30 mouse cellular contexts compared by ENCODE assay signal in the genomic region with DNA sequence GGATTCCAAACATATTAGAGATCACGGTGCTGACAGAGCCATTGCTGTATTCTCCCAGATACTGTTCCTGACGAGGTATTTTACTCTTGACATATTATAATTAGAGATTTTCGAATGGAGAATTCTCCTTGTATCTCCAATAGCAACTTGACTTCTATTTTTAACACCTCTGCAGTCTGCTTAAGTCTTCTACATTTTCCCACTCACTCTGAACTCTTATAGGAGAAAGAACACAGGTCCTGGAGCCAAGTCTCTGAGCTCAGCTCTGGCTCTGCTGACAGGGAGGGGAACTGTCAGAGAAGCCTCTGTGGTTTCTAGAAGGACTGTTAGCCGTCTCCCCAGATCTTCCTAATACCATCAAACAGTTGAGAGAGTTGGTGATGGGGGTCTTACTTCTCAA.
DNase-seq lines count a peak whose midpoint lies in the region; ATAC-seq and TF ChIP-seq lines count a peak whose summit lies in the region.
"Had no signal": no experiment of that assay in that cellular context is flagged by ENCODE, and none has a peak within 500 bp of the region (broad histone marks: within the 10 kb centered on the region; RNA-seq: fewer than 3 reads in every experiment).

No protein-coding gene starts in this region.

- DNase-seq in embryonic facial prominence, embryonic 14.5 days (ENCODE audit: low spot score), result peak; percentile 13
- no peak for DNase-seq in embryonic facial prominence, embryonic 10.5 days (ENCODE audit: low spot score)
- DNase-seq in heart, adult 11 months, result peak; percentile 31
- no peak for DNase-seq in heart, adult 2 months
- no peak for DNase-seq in layer of hippocampus, adult 2 months (ENCODE audit: low spot score in 2 of 2)
- no peak for DNase-seq in layer of hippocampus, postnatal 10 days (ENCODE audit: low spot score in 2 of 2)
- DNase-seq in brain, adult 2 months (ENCODE audit: low read depth, low spot score), result peak; percentile 78
- DNase-seq in yolk sac, embryonic 10.5 days (ENCODE audit: low spot score), result no peak
- DNase-seq: adrenal gland, postnatal 10 days; cerebellum, adult 11-12 months; cerebellum, adult 9-11 months; gastrocnemius, postnatal 25 days; kidney, adult 18-20 months; kidney, postnatal 25 days; liver, embryonic 13.5 days; lung, adult 18-20 months; lung, postnatal 14 days; retina, postnatal 1 day; right cerebral cortex, postnatal 25 days; thymus, postnatal 14 days had no signal

- TF ChIP-seq EP300 in heart, adult 2 months (IDR thresholded peaks at IDR 0.05; ENCODE audit: insufficient read depth, low read depth, low read length), result no peak

- TF ChIP-seq POLR2A in heart, adult 2 months (IDR thresholded peaks at IDR 0.05; ENCODE audit: insufficient read depth, low read depth, low read length), result no peak

- ATAC-seq in embryonic facial prominence, embryonic 14.5 days (ENCODE audit: low read depth), result no peak
- ATAC-seq: forebrain, embryonic 14.5 days; hindbrain, embryonic 16.5 days had no signal

- H3K27me3 ChIP-seq in embryonic facial prominence, embryonic 14.5 days (replicated peaks; ENCODE audit: control insufficient read depth, insufficient read depth, low read length), result no peaks in the 10 kb centered on the region
- H3K27me3 ChIP-seq in embryonic facial prominence, embryonic 10.5 days (replicated peaks; ENCODE audit: low read depth, poor library complexity, severe bottlenecking), result no peaks in the 10 kb centered on the region
- no peaks in the 10 kb centered on the region for H3K27me3 ChIP-seq in heart, adult 2 months (ENCODE audit: control insufficient read depth, insufficient read depth, low read length)
- H3K27me3 ChIP-seq: CH12.LX; embryonic facial prominence, embryonic 15.5 days; kidney, embryonic 15.5 days; limb, embryonic 15.5 days; liver, embryonic 13.5 days; stomach, embryonic 15.5 days had no signal

- H3K9me3 ChIP-seq in embryonic facial prominence, embryonic 14.5 days (ENCODE audit: control insufficient read depth, low read length), result no peaks in the 10 kb centered on the region
- no peaks in the 10 kb centered on the region for H3K9me3 ChIP-seq in embryonic facial prominence, embryonic 10.5 days
- H3K9me3 ChIP-seq: embryonic facial prominence, embryonic 15.5 days; heart, embryonic 10.5 days; kidney, embryonic 15.5 days; limb, embryonic 10.5 days; limb, embryonic 15.5 days; liver, embryonic 13.5 days; midbrain, embryonic 10.5 days; stomach, embryonic 15.5 days had no signal

- no peaks in the 10 kb centered on the region for H3K36me3 ChIP-seq in embryonic facial prominence, embryonic 14.5 days (ENCODE audit: control insufficient read depth, insufficient read depth, low read length)
- H3K36me3 ChIP-seq in embryonic facial prominence, embryonic 10.5 days (replicated peaks), result no peaks in the 10 kb centered on the region
- H3K36me3 ChIP-seq in heart, adult 2 months (ENCODE audit: control insufficient read depth, insufficient read depth, low read length), result no peaks in the 10 kb centered on the region
- H3K36me3 ChIP-seq: embryonic facial prominence, embryonic 15.5 days; heart, embryonic 10.5 days; kidney, embryonic 15.5 days; limb, embryonic 10.5 days; limb, embryonic 15.5 days; liver, embryonic 13.5 days; midbrain, embryonic 10.5 days; stomach, embryonic 15.5 days had no signal

- H3K4me3 ChIP-seq in embryonic facial prominence, embryonic 14.5 days (ENCODE audit: low read depth, low read length), result no peak overlapping the region
- H3K4me3 ChIP-seq in embryonic facial prominence, embryonic 10.5 days, result no peak overlapping the region
- no peak overlapping the region for H3K4me3 ChIP-seq in heart, adult 2 months
- H3K4me3 ChIP-seq in layer of hippocampus, adult 2 months, result no peak overlapping the region
- H3K4me3 ChIP-seq: embryonic facial prominence, embryonic 15.5 days; heart, embryonic 10.5 days; kidney, embryonic 15.5 days; limb, embryonic 10.5 days; limb, embryonic 15.5 days; liver, embryonic 13.5 days; midbrain, embryonic 10.5 days; stomach, embryonic 15.5 days had no signal

- no peak overlapping the region for H3K4me2 ChIP-seq in embryonic facial prominence, embryonic 14.5 days (ENCODE audit: low read depth, low read length)
- H3K4me2 ChIP-seq: embryonic facial prominence, embryonic 15.5 days; kidney, embryonic 15.5 days; limb, embryonic 15.5 days; liver, embryonic 13.5 days; stomach, embryonic 15.5 days had no signal

- WGBS in embryonic facial prominence, embryonic 14.5 days, result 48% methylated on average over 4 of the region's 4 CpGs
- WGBS in embryonic facial prominence, embryonic 10.5 days, result 73% methylated on average over 4 of the region's 4 CpGs
- WGBS in heart, adult 2 months, result 36% methylated on average over 4 of the region's 4 CpGs

- no peaks in the 10 kb centered on the region for H3K4me1 ChIP-seq in embryonic facial prominence, embryonic 14.5 days (ENCODE audit: control insufficient read depth, insufficient read depth, low read length)
- H3K4me1 ChIP-seq in embryonic facial prominence, embryonic 10.5 days, result no peaks in the 10 kb centered on the region
- H3K4me1 ChIP-seq in heart, adult 2 months (ENCODE audit: control insufficient read depth, insufficient read depth, low read length), result no peaks in the 10 kb centered on the region; the same call in 1 of the 2 replicates
- H3K4me1 ChIP-seq: embryonic facial prominence, embryonic 15.5 days; heart, embryonic 10.5 days; kidney, embryonic 15.5 days; limb, embryonic 10.5 days; liver, embryonic 13.5 days; midbrain, embryonic 10.5 days; stomach, embryonic 15.5 days had no signal

- TF ChIP-seq CTCF in heart, adult 2 months (IDR thresholded peaks at IDR 0.05), result no peak
- no peak for TF ChIP-seq CTCF in layer of hippocampus, adult 2 months (conservative IDR thresholded peaks at IDR 0.05)

- intact Hi-C loops in heart, adult 2 months (cut with DNase I), result no loop called here

- H3K9ac ChIP-seq in embryonic facial prominence, embryonic 14.5 days (ENCODE audit: low read depth, low read length), result no peak overlapping the region
- H3K9ac ChIP-seq in heart, adult 2 months (ENCODE audit: low read depth, low read length), result no peak overlapping the region
- H3K9ac ChIP-seq: embryonic facial prominence, embryonic 15.5 days; kidney, embryonic 15.5 days; limb, embryonic 15.5 days; liver, embryonic 13.5 days; stomach, embryonic 15.5 days had no signal

- no peak overlapping the region for H3K27ac ChIP-seq in embryonic facial prominence, embryonic 14.5 days (replicated peaks; ENCODE audit: low read depth, low read length)
- H3K27ac ChIP-seq in embryonic facial prominence, embryonic 10.5 days (replicated peaks), result no peak overlapping the region
- no peak overlapping the region for H3K27ac ChIP-seq in heart, adult 2 months
- H3K27ac ChIP-seq in layer of hippocampus, adult 2 months, result peak overlapping the region; percentile 28; the same call in 1 of the 2 replicates
- H3K27ac ChIP-seq: embryonic facial prominence, embryonic 15.5 days; heart, embryonic 10.5 days; kidney, embryonic 15.5 days; limb, embryonic 10.5 days; limb, embryonic 15.5 days; liver, embryonic 13.5 days; midbrain, embryonic 10.5 days; stomach, embryonic 15.5 days had no signal

- H3K79me2 ChIP-seq in heart, adult 2 months (replicated peaks; ENCODE audit: control insufficient read depth, insufficient read depth, low read length), result no peaks in the 10 kb centered on the region

Comparison
In these comparisons a context has a peak if more than half of its experiments do, and no peak if none do; other contexts are left out.
1. DNase-seq: peak in embryonic facial prominence, embryonic 14.5 days (single experiment), heart, adult 11 months (single experiment) and brain, adult 2 months (single experiment); none in embryonic facial prominence, embryonic 10.5 days (single experiment), heart, adult 2 months (0 of 2), layer of hippocampus, adult 2 months (0 of 2), layer of hippocampus, postnatal 10 days (0 of 2) and yolk sac, embryonic 10.5 days (single experiment).